Mouse (Mus musculus) liver, adult 2 months (tissue): Measurements from ENCODE around the gene Skap1.

Source experiments
- CTCF ChIP-seq: fragments of 200-500 bp; IDR thresholded peaks from 2 replicates; pipeline ENCODE4 v1.5.1; 2011; ENCODE audit warnings: low read depth, low read length, control low read depth
- POLR2A ChIP-seq: fragments of 200-500 bp; IDR thresholded peaks from 2 replicates; pipeline ENCODE4 v1.6.1; 2011; ENCODE audit warnings: low read length, control low read depth; ENCODE audit not compliant: insufficient read depth; ENCODE audit errors: extremely low read depth

- no peak for TF ChIP-seq POLR2A
- no peak for TF ChIP-seq CTCF
Measured at GRCm38 (mm10) chr11:96768240-96768639, 303.8 kb downstream of the Skap1 start.
